Mouse (Mus musculus): ENCODE measurements around the gene Nup153. TPM values are rescaled to one million over a fixed set of nuclear protein-coding genes. Genes with fewer than 3 reads are reported as not detected.

Gene Nup153
- polyA plus RNA-seq, 1 experiment = 75.1 TPM

DNA sequence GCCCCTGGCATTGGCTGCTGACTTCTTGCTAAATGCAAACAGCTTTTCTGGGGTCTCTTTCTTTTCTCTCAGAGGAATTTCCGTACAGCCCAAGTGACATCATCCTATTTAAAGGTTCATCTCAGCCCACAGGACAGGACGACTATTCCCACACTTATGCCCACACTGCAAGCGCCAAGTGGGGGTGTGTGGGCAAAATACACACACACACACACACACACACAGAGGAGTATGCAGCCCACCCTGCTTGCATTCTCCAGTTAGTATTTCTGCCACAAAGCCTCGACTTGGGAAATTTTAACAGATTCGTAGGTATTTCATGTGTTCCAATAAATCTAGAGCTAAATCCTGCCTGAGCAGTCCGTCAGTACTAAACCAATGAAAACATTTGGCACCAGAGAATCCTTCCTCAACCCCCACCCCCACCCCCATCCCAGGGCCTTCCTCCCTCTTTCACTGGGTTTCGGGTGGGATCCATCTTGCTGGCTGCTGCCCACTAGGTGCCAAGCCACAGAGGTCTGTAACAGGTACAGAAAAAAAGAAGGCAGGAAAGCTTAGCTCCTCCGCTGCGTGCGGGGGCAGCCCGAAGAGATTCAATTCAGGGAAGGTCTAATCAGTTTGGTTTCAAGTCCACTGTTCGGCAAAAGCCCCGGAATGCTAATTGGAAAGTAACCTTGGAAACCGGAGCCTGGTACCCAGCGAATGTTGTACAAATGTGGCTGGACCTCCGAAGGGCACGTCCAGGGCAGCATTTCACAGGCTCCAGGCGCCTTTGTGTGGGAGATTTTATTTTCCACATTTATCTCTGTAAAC is 94.2 kb downstream of the Nup153 start:
- no peak for TF ChIP-seq POLR2A (IDR thresholded peaks at IDR 0.05; ENCODE audit: borderline replicate concordance, extremely low read depth, insufficient read depth, insufficient read length, poor library complexity, severe bottlenecking)
- TF ChIP-seq CTCF (IDR thresholded peaks at IDR 0.05; ENCODE audit: borderline replicate concordance, extremely low read depth, insufficient read depth, insufficient read length) = no peak
- peak; percentile 94 for DNase-seq (ENCODE audit: low read depth)

DNA sequence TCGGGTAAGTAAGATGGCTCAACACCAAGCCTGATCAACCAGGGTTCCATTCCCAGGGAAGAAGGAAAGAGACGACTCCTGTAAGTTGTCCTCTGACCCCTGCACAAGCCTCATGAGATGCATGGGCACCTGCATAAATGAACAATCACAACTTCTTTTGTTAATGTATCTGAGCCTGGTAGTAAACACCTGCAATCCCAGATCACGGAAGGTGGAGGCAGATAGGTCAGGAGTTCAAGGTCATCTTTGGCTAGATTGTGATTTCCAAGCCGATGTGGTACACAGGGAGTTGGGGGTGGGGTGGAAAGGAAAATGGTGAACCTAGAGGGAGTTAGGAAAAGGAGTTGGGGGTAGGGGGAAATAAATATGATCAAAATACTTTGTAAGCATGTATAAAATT is 94.9 kb downstream of the Nup153 start:
- no peak for TF ChIP-seq CTCF (IDR thresholded peaks at IDR 0.05; ENCODE audit: borderline replicate concordance, extremely low read depth, insufficient read depth, insufficient read length)
- TF ChIP-seq POLR2A (IDR thresholded peaks at IDR 0.05; ENCODE audit: borderline replicate concordance, extremely low read depth, insufficient read depth, insufficient read length, poor library complexity, severe bottlenecking) = no peak
- no peak for DNase-seq (ENCODE audit: low read depth)

Other genes starting within 250 kb of the Nup153 start
- 13.0 and 18.3 TPM in 2 replicates for gene Cap2, start 226.1 kb downstream of the Nup153 start, polyA plus RNA-seq (2012; rRNA removed)
- 64.6 and 66.2 TPM in 2 replicates for gene Fam8a1, start 58.4 kb downstream of the Nup153 start, polyA plus RNA-seq (2012; rRNA removed)
- gene Kif13a, start 201.9 kb upstream of the Nup153 start, polyA plus RNA-seq (2012; rRNA removed) = 15.1 and 24.8 TPM in 2 replicates

All from brain, embryonic 14.5 days (tissue).